Mouse (Mus musculus): Measurements from ENCODE around the gene Plpp6.
"Not testable (repeated sequence)": the region's sequence is repeated elsewhere in the genome, so short reads cannot be mapped to it uniquely, and the experiment has no call there.

Plpp6 gene

GRCm38 (mm10) chr19:29000321-29000720 lies 36.6 kb downstream of the Plpp6 start:
- not testable (repeated sequence) for H3K36me3 ChIP-seq (ENCODE audit: control insufficient read depth, insufficient read depth, low read length, poor library complexity, severe bottlenecking); H3K27me3 ChIP-seq (ENCODE audit: control insufficient read depth, insufficient read depth, low read length, poor library complexity, severe bottlenecking); DNase-seq (ENCODE audit: low read depth, low spot score)

DNA sequence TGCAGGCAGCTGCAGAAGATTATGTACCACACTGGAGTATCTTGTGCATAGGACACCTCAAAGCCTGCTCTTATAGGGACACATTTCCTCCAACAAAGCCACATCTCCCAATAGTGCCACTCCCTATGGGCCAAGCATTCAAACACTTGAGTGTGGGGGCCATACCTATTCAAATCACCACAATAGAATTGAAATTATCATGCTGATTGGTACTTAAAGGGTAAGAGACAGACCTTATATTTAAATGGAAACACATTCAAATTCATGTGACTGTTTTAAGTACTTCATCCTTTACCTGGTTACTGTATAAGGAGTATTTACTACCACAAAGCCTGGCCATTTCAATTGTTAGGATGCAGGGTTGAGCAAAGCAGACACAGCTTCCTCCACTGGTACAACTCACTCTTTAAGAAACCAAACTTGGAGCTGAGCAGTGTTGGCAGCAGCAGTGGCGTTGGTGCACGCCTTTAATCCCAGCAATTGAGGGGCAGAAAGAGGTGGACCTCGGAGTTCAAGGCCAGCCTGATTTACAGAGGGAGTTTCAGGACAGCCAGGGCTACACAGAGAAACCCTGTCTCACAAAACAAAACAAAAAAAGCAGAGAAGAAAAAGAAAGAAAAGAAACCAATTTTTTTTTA lies 44.4 kb downstream of the Plpp6 start:
- H3K36me3 ChIP-seq (ENCODE audit: control insufficient read depth, insufficient read depth, low read length, poor library complexity, severe bottlenecking) = peaks cover 5% of the 10 kb centered on the region; the same call in 1 of the 2 replicates
- no peaks in the 10 kb centered on the region for H3K27me3 ChIP-seq (ENCODE audit: control insufficient read depth, insufficient read depth, low read length, poor library complexity, severe bottlenecking)
- no peak for DNase-seq (ENCODE audit: low read depth, low spot score)

DNA sequence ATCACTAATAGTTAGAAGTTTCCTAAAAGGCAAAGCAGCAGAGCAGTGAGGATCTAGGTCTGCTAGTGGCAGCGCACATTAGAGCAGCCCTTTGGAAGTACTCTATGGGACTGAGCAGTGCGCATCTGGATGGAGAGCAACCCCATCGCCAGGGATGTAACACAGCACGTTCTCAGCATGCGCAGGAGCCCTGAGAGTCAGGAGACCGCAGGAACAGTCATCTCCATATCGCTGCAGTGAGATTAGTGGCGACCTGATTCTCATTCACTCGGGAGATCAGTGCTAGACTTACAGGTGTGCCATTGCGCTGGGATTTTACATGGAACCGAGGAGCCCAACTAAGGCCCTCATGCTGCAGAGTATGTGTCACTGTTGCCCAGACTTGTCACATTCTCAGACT lies 45.3 kb downstream of the Plpp6 start:
- H3K36me3 ChIP-seq (ENCODE audit: control insufficient read depth, insufficient read depth, low read length, poor library complexity, severe bottlenecking) = peaks cover 5% of the 10 kb centered on the region; the same call in 1 of the 2 replicates
- no peak for DNase-seq (ENCODE audit: low read depth, low spot score)
- no peaks in the 10 kb centered on the region for H3K27me3 ChIP-seq (ENCODE audit: control insufficient read depth, insufficient read depth, low read length, poor library complexity, severe bottlenecking)

DNA sequence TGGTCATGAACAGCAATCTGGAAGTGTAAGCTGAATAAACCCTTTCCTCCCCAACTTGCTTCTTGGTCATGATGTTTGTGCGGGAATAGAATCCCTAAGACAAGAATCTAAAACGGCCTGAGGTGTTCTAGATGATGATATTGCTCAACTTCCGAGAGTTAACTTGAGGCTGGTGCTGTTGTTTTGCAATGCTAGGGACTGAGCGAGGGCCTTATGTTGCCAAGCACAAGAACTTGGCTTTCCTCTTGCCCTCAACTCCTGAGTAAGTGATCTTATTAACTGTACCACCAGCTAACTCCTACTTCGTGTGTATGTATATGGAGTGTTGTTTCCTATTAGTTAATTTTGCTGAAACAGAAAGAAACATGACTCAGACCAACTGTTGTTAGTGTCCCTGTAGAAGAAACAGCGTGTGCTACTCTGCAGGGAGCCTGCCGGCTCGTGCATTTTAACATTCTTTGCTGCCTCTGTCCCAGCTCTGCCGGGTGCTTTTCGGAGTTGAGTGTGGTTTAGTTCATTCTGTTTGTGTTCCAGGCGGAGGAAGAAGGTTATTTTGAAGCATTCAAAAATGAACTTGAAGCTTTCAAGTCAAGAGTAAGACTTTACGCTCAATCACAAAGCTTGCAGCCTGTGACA lies 47.7 kb downstream of the Plpp6 start:
- Histone ChIP-seq H3K36me3 (ENCODE audit: control insufficient read depth, insufficient read depth, low read length, poor library complexity, severe bottlenecking) (peaks cover 5% of the 10 kb centered on the region; the same call in 1 of the 2 replicates), H3K27me3 (ENCODE audit: control insufficient read depth, insufficient read depth, low read length, poor library complexity, severe bottlenecking) (no peaks in the 10 kb centered on the region)
- DNase-seq (ENCODE audit: low read depth, low spot score) = no peak

DNA sequence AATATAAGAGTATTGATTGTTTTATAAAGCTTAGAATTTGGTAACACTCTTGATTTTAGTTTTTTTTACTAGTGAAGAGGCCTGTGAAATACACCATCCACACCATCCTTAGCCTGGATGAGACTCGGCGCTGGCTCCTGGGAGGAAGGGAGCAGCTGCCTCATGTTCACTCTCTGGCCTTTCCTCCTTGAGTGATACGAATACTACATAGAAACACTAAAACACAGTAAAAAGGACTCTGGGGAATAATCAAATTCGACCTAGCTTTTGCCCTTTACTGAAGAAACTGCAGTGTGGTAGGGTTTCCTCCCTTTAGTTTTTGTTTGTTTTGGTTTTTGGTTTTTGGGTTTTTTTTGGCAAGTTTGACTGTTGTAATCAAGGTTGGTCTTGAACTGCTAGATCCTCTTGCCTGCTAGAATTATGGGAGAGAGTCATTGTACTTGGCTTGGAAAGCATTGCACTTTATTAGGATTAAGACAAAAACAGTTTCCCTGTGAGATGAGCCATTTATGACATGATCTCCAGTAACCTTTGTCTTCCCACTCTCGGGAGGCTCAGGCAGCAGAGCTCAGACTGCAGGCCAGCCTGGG lies 50.8 kb downstream of the Plpp6 start:
- Histone ChIP-seq H3K27me3 (ENCODE audit: control insufficient read depth, insufficient read depth, low read length, poor library complexity, severe bottlenecking) (no peaks in the 10 kb centered on the region), H3K36me3 (ENCODE audit: control insufficient read depth, insufficient read depth, low read length, poor library complexity, severe bottlenecking) (peaks cover 7% of the 10 kb centered on the region; the same call in 1 of the 2 replicates)
- DNase-seq (ENCODE audit: low read depth, low spot score) = no peak

- DNase-seq (ENCODE audit: low read depth, low spot score) = peak; percentile 14
- peaks cover 7% of the 10 kb centered on the region; the same call in 1 of the 2 replicates for H3K36me3 ChIP-seq (ENCODE audit: control insufficient read depth, insufficient read depth, low read length, poor library complexity, severe bottlenecking)
- H3K27me3 ChIP-seq (ENCODE audit: control insufficient read depth, insufficient read depth, low read length, poor library complexity, severe bottlenecking) = no peaks in the 10 kb centered on the region
These were observed 51.9 kb downstream of the Plpp6 start for GRCm38 (mm10) chr19:29015410-29016203.

DNA sequence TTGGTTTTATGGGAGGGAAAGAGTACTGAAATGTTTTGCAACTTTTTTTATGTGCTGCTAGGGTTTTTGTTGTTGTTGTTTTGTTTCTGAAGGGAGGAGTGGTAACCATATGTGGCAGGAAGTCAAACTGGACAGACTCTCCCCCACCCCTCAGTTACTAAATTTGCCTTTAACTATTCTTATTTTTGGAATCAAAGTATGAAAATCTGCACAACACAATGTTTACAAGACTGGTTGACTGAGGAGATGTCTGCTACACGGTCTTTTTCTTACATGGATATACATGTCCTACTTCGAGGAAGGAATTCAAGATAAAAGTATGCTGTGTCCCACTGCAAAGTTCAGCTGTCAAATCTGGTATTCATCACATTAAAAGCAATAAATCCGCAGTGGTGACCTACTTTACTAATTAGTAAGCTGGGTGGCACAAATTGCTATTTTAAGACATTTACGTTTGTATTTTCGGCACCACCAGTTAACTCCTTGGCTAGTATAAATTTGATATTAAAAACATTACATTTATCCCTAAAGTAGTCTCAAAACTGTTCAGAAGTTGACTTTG lies 52.5 kb downstream of the Plpp6 start:
- Histone ChIP-seq H3K36me3 (ENCODE audit: control insufficient read depth, insufficient read depth, low read length, poor library complexity, severe bottlenecking) (peaks cover 7% of the 10 kb centered on the region; the same call in 1 of the 2 replicates), H3K27me3 (ENCODE audit: control insufficient read depth, insufficient read depth, low read length, poor library complexity, severe bottlenecking) (no peaks in the 10 kb centered on the region)
- DNase-seq (ENCODE audit: low read depth, low spot score) = no peak
